Mouse (Mus musculus): Measurements from ENCODE around the gene Pip5k1c. TPM values are rescaled to one million over a fixed set of nuclear protein-coding genes. Genes with fewer than 3 reads are reported as not detected.

The Pip5k1c gene
- polyA plus RNA-seq, 1 experiment from 2014 or later = 32.0 TPM

DNA sequence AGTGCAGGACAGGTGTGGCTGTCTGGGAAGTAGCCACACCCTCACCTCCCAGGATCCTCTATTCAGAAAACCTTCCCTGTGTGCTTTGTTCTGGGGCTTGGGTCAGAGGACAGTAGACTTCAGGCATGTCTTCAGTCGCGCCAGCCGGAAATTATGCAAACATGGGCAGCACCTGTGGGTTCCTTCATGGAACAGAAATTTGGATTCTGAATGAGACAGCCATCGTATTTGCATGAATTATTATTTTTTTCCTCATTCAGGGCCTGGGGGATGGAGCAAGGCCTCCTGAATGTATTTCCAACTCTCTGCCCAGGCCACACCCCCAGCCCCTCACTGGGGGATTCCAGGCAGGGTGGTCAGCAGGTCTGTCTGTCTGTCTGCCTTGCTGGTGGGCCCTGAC lies 31.7 kb upstream of the Pip5k1c start:
- Histone ChIP-seq H3K4me1 (peaks cover 27% of the 10 kb centered on the region), H3K4me2 (no peak overlapping the region), H3K9ac (no peak overlapping the region), H3K27ac (replicated peaks) (no peak overlapping the region), H3K27me3 (replicated peaks) (peaks cover 52% of the 10 kb centered on the region), H3K4me3 (no peak overlapping the region), H3K36me3 (peaks cover 50% of the 10 kb centered on the region), H3K9me3 (peaks cover 7% of the 10 kb centered on the region; the same call in 1 of the 2 replicates)
- no peak for ATAC-seq (ENCODE audit: extremely low read depth, insufficient number of reproducible peaks, low FRiP score, low TSS enrichment)
- 83% methylated on average over 4 of the region's 4 CpGs for WGBS

DNA sequence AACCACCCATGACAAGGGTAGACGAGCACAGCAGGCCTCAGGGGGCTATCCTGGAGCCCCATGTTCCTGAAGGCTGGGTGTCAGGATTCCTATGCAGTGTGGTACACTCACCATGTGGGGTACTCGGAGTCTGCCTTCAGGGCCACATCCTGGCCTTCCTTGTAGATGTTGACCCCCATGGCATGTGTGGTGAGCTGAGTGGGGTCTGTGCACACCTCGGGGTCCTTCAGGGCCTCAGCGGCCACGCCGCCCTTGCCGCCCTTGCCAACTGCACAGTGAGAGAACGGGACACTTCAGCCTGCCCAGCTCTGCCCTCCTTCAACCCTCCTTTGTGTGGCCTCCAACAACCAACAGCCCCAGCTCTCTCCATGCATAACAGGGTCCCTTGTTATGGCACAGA lies 27.2 kb upstream of the Pip5k1c start:
- peaks cover 5% of the 10 kb centered on the region; the same call in 1 of the 2 replicates for H3K9me3 ChIP-seq
- peaks cover 25% of the 10 kb centered on the region for H3K4me1 ChIP-seq
- 93% methylated on average over 8 of the region's 8 CpGs for WGBS
- peaks cover 7% of the 10 kb centered on the region for H3K27me3 ChIP-seq (replicated peaks)
- ATAC-seq (ENCODE audit: extremely low read depth, insufficient number of reproducible peaks, low FRiP score, low TSS enrichment) = no peak
- peaks cover 62% of the 10 kb centered on the region for H3K36me3 ChIP-seq
- H3K4me2 ChIP-seq = peak overlapping the region; percentile 83
- H3K4me3 ChIP-seq = peak overlapping the region; percentile 60
- no peak overlapping the region for H3K27ac ChIP-seq (replicated peaks)
- peak overlapping the region; percentile 83 for H3K9ac ChIP-seq

GRCm38 (mm10) chr10:81266211-81267105 lies 26.3 kb upstream of the Pip5k1c start, which contains the start of the genes Mrpl54 and Apba3:
Mrpl54 (minus strand) TSS chr10:81266934.
Apba3 (plus strand) TSS chr10:81266960.
- Histone ChIP-seq H3K27ac (replicated peaks) (peak within 1 kb of the TSS; percentile 82), H3K36me3 (peaks cover 64% of the 10 kb centered on the region), H3K9ac (peak within 1 kb of the TSS; percentile 97), H3K9me3 (no peaks in the 10 kb centered on the region), H3K4me2 (peak within 1 kb of the TSS; percentile 92), H3K4me3 (peak within 1 kb of the TSS; percentile 87), H3K27me3 (replicated peaks) (no peaks in the 10 kb centered on the region), H3K4me1 (peaks cover 25% of the 10 kb centered on the region)
- ATAC-seq (ENCODE audit: extremely low read depth, insufficient number of reproducible peaks, low FRiP score, low TSS enrichment) = peak; percentile 84
- under 1% methylated on average over 48 of the region's 48 CpGs for WGBS

- 2% methylated on average over 23 of the region's 23 CpGs for WGBS
- peak; percentile 33; the same call in 1 of the 2 replicates for ATAC-seq (ENCODE audit: extremely low read depth, insufficient number of reproducible peaks, low FRiP score, low TSS enrichment)
- H3K4me3 ChIP-seq = peak overlapping the region; percentile 87
Observed at GRCm38 (mm10) chr10:81268056-81268455, 24.7 kb upstream of the Pip5k1c start.

GRCm38 (mm10) chr10:81268643-81269412 lies 23.9 kb upstream of the Pip5k1c start:
- peak overlapping the region; percentile 70 for H3K27ac ChIP-seq (replicated peaks)
- H3K4me3 ChIP-seq = peak overlapping the region; percentile 87
- peaks cover 25% of the 10 kb centered on the region for H3K4me1 ChIP-seq
- H3K27me3 ChIP-seq (replicated peaks) = no peaks in the 10 kb centered on the region
- H3K9me3 ChIP-seq = no peaks in the 10 kb centered on the region
- H3K4me2 ChIP-seq = peak overlapping the region; percentile 92
- 78% methylated on average over 16 of the region's 16 CpGs for WGBS
- H3K36me3 ChIP-seq = peaks cover 65% of the 10 kb centered on the region
- H3K9ac ChIP-seq = peak overlapping the region; percentile 97
- ATAC-seq (ENCODE audit: extremely low read depth, insufficient number of reproducible peaks, low FRiP score, low TSS enrichment) = no peak

More at GRCm38 (mm10) chr10:81268056-81268455, 24.7 kb upstream of the Pip5k1c start:
- Histone ChIP-seq H3K4me2 (peak overlapping the region; percentile 92), H3K36me3 (peaks cover 65% of the 10 kb centered on the region), H3K9ac (peak overlapping the region; percentile 97), H3K4me1 (peaks cover 25% of the 10 kb centered on the region), H3K27me3 (replicated peaks) (no peaks in the 10 kb centered on the region), H3K9me3 (no peaks in the 10 kb centered on the region), H3K27ac (replicated peaks) (peak overlapping the region; percentile 70)

DNA sequence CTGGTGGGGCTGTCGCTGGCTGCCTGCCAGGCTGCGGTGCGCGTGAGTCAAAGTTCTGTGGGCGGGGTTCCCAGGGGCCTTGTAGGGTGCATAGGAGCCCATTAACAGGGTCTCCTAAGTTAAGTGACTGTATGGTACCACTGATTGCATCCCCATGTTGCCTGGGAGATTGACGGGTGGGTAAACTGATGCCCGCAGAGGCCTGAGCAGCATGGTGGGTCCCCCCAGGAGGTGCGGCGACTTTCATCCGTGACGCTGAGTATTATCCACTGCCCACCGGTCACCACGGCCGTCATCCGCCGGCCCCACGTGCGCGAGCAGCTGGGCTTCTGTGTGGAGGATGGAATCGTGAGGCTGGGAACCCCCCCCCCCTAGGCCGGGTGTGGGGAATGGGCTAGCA lies 20.4 kb upstream of the Pip5k1c start:
- no peak for ATAC-seq (ENCODE audit: extremely low read depth, insufficient number of reproducible peaks, low FRiP score, low TSS enrichment)
- no peak overlapping the region for H3K4me2 ChIP-seq
- no peak overlapping the region for H3K27ac ChIP-seq (replicated peaks)
- H3K4me3 ChIP-seq = no peak overlapping the region
- H3K9me3 ChIP-seq = no peaks in the 10 kb centered on the region
- 93% methylated on average over 21 of the region's 21 CpGs for WGBS
- no peak overlapping the region for H3K9ac ChIP-seq
- H3K4me1 ChIP-seq = peaks cover 14% of the 10 kb centered on the region
- peaks cover 5% of the 10 kb centered on the region for H3K27me3 ChIP-seq (replicated peaks)
- H3K36me3 ChIP-seq = peaks cover 50% of the 10 kb centered on the region

GRCm38 (mm10) chr10:81273842-81274241 lies 18.9 kb upstream of the Pip5k1c start:
- Histone ChIP-seq H3K4me2 (no peak overlapping the region), H3K36me3 (peaks cover 50% of the 10 kb centered on the region), H3K4me1 (peaks cover 6% of the 10 kb centered on the region), H3K27ac (replicated peaks) (no peak overlapping the region), H3K9me3 (no peaks in the 10 kb centered on the region), H3K4me3 (no peak overlapping the region), H3K27me3 (replicated peaks) (peaks cover 19% of the 10 kb centered on the region), H3K9ac (no peak overlapping the region)
- ATAC-seq (ENCODE audit: extremely low read depth, insufficient number of reproducible peaks, low FRiP score, low TSS enrichment) = no peak
- WGBS = 91% methylated on average over 19 of the region's 19 CpGs

GRCm38 (mm10) chr10:81277676-81278075 lies 15.1 kb upstream of the Pip5k1c start:
- WGBS = 65% methylated on average over 22 of the region's 22 CpGs
- no peak overlapping the region for H3K4me3 ChIP-seq
- H3K36me3 ChIP-seq = peaks cover 15% of the 10 kb centered on the region
- H3K9me3 ChIP-seq = no peaks in the 10 kb centered on the region
- H3K27ac ChIP-seq (replicated peaks) = no peak overlapping the region
- H3K27me3 ChIP-seq (replicated peaks) = peaks cover 56% of the 10 kb centered on the region
- no peak for ATAC-seq (ENCODE audit: extremely low read depth, insufficient number of reproducible peaks, low FRiP score, low TSS enrichment)
- no peak overlapping the region for H3K9ac ChIP-seq
- peaks cover 7% of the 10 kb centered on the region for H3K4me1 ChIP-seq
- H3K4me2 ChIP-seq = no peak overlapping the region

DNA sequence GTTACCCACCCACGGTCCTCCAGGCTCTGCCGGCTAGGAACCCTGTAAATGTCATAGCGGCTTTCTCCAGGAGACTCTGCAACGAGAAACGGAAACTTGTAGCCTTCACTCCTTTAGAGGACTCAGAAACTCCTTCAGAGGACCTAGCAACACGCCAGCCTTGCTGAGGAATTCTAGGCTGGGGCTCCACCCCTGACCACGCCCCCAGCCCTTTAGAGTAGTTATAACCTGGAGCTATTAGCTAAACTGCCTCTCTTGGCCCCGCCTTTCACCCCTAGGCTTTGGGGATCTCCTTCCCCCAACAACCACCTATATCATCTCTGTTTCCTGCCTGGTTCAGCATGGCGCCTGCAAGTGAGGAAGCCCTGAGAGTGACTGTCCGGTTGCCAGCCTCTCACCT lies 13.3 kb upstream of the Pip5k1c start:
- no peak for ATAC-seq (ENCODE audit: extremely low read depth, insufficient number of reproducible peaks, low FRiP score, low TSS enrichment)
- Histone ChIP-seq H3K9ac (peak overlapping the region; percentile 52; the same call in 1 of the 2 replicates), H3K27me3 (replicated peaks) (peaks cover 74% of the 10 kb centered on the region), H3K4me3 (peak overlapping the region; percentile 4; the same call in 1 of the 2 replicates), H3K4me2 (peak overlapping the region; percentile 41), H3K36me3 (no peaks in the 10 kb centered on the region), H3K9me3 (no peaks in the 10 kb centered on the region), H3K4me1 (peaks cover 7% of the 10 kb centered on the region), H3K27ac (replicated peaks) (no peak overlapping the region)
- 26% methylated on average over 10 of the region's 10 CpGs for WGBS

GRCm38 (mm10) chr10:81284189-81284588 lies 8.6 kb upstream of the Pip5k1c start:
- Histone ChIP-seq H3K27me3 (replicated peaks) (peaks cover 82% of the 10 kb centered on the region), H3K27ac (replicated peaks) (no peak overlapping the region), H3K4me1 (peaks cover 15% of the 10 kb centered on the region), H3K4me3 (no peak overlapping the region), H3K9me3 (no peaks in the 10 kb centered on the region), H3K4me2 (no peak overlapping the region), H3K36me3 (no peaks in the 10 kb centered on the region), H3K9ac (no peak overlapping the region)
- 50% methylated on average over 6 of the region's 6 CpGs for WGBS
- ATAC-seq (ENCODE audit: extremely low read depth, insufficient number of reproducible peaks, low FRiP score, low TSS enrichment) = no peak

DNA sequence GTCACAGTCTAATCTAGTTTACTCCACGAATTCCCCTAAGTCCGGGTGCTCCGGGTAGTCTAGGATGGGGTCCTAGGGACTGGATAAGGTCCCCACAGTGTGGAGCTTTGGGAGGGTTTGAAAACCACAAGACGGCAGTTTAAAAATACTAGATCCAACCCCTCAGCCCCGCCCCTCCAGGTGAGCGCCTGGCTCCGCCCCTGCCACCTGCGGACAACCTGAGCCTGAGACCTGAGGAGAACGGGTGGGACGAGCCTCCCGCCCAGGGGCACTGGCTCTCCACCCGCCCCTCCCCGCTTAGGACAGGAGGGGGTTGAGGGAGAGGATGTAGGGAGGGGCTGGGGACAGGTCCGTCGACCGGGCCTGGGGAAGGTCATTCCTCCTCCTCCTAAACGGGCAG lies 8.0 kb upstream of the Pip5k1c start:
- no peaks in the 10 kb centered on the region for H3K9me3 ChIP-seq
- no peak overlapping the region for H3K27ac ChIP-seq (replicated peaks)
- no peaks in the 10 kb centered on the region for H3K36me3 ChIP-seq
- no peak overlapping the region for H3K9ac ChIP-seq
- peaks cover 13% of the 10 kb centered on the region for H3K4me1 ChIP-seq
- H3K27me3 ChIP-seq (replicated peaks) = peaks cover 81% of the 10 kb centered on the region
- peak overlapping the region; percentile 77 for H3K4me2 ChIP-seq
- peak overlapping the region; percentile 51 for H3K4me3 ChIP-seq
- no peak for ATAC-seq (ENCODE audit: extremely low read depth, insufficient number of reproducible peaks, low FRiP score, low TSS enrichment)
- 9% methylated on average over 17 of the region's 17 CpGs for WGBS

Data from heart, embryonic 13.5 days (tissue).